Mouse (Mus musculus): ENCODE results near the gene C530025M09Rik. TPM values are rescaled to one million over a fixed set of nuclear protein-coding genes. Genes with fewer than 3 reads are reported as not detected.
A peak's percentile ranks its signal among the peaks of the same experiment; 100 is the strongest.

C530025M09Rik gene
- total RNA-seq (2021) = not detected
- long read RNA-seq, experiment 1 = 0 reads
- long read RNA-seq, experiment 2 = 0 reads

- intact Hi-C loops (cut with DNase I; ENCODE audit: low total_unique reads) = no loop called here
- peak; percentile 19 for DNase-seq
Observed at GRCm38 (mm10) chr2:149830536-149831458, at the start of gene C530025M09Rik. C530025M09Rik (minus strand) TSS chr2:149831213.

DNA sequence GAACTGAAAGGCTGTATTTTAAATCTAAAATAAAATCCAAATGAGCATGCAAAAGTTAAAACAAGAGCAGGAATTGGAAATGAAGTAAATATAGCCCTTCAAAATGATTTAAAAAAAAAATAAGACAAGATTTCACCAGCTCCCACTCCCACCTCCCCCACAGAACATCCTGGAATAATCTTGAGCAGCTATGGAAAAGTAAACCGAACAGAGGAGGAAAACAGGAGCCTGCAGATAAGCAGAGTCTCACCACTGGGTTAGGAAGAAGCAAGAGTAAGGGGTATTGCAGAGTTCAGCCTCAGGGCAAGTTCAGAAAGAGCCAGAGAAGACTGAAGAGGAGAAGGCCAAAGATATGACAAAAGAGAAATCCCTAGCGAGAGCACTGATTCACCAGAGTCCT lies 46.9 kb upstream of the C530025M09Rik start:
- intact Hi-C loops (cut with DNase I; ENCODE audit: low total_unique reads) = no loop called here
- no peak for DNase-seq

DNA sequence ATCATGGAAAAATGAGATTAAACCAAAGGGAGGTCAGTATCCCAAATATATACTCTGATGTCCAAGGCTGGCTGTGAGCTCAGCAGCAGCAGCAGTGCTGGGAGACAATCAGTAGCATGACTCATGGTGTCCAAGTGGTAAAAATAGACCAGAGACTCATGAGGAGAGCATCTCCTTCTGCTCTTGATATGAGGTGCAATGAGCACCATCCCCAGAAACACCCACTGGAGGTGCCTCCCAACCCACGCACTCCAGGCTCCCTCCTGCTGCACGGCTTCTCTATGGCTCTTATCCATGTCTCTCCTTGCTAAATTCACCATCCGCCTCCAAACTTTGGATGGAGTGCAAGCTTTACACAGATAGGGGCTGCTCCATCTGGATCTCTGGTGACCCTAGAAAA lies 42.3 kb upstream of the C530025M09Rik start:
- intact Hi-C loops (cut with DNase I; ENCODE audit: low total_unique reads) = no loop called here
- DNase-seq = no peak

DNA sequence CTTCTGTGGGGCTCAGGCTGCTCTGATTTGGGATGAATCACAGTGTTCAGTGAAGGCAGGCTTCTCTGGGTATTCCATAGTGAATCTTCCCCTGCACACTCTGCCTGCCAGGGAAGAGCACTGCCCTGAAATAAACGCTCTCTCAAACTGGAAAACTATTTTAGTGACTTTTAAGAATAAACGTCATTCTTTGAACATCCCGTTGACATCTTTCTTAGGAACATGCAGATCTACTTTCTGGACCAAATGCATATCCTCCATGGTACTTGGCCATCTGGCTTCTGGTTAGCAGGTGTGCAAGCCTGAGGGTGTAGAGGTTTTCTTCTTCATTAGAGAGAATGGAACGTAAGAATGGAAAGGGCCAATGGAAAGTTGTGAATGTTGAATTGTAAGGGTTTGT lies 41.5 kb upstream of the C530025M09Rik start:
- no peak for DNase-seq
- intact Hi-C loops (cut with DNase I; ENCODE audit: low total_unique reads) = no loop called here

GRCm38 (mm10) chr2:149870496-149870895 lies 39.5 kb upstream of the C530025M09Rik start:
- intact Hi-C loops (cut with DNase I; ENCODE audit: low total_unique reads) = no loop called here
- no peak for DNase-seq

- intact Hi-C loops (cut with DNase I; ENCODE audit: low total_unique reads) = no loop called here
- no peak for DNase-seq
Observed at GRCm38 (mm10) chr2:149865914-149866435, 35.0 kb upstream of the C530025M09Rik start.

DNA sequence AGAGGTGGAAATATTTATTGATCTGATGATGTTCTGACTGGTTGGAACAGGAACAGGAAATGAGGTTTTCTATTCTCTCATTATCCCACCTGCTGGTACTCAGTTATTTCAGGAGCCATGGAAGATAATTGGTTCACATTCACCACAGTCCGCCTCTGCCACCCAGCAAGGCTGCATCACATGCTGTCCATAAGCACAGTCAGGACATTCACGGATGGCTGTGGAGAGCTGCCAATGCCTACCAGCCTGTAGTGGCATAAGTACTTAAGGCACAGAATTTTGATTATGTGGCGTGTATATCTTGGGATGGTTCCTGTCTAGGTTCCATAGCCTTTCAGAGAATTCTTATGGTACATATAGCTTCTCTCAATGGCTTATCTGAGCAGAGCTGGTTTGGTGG lies 30.0 kb upstream of the C530025M09Rik start:
- intact Hi-C loops (cut with DNase I; ENCODE audit: low total_unique reads) = no loop called here
- DNase-seq = no peak

DNA sequence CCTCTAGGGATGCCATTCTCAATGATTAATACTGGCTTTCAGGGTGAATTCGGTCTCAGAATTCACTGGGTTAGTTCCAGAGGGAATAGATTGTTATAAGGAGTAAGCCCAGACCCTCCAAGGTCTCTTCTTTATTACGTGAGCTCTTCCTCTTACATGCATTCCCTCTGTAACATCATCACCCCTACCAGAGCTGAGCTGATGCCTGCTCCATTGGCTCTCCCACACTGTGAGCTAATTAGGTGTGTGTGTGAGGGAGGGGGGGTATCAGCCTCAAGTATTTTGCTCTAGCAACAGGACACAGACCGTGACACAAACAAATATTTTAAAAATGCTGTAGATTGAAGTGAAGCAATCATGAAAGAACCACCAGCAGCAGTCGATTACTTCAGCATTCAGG lies 17.8 kb upstream of the C530025M09Rik start:
- no peak for DNase-seq
- intact Hi-C loops (cut with DNase I; ENCODE audit: low total_unique reads) = no loop called here

GRCm38 (mm10) chr2:149844575-149844974 lies 13.6 kb upstream of the C530025M09Rik start:
- no peak for DNase-seq
- intact Hi-C loops (cut with DNase I; ENCODE audit: low total_unique reads) = no loop called here

DNA sequence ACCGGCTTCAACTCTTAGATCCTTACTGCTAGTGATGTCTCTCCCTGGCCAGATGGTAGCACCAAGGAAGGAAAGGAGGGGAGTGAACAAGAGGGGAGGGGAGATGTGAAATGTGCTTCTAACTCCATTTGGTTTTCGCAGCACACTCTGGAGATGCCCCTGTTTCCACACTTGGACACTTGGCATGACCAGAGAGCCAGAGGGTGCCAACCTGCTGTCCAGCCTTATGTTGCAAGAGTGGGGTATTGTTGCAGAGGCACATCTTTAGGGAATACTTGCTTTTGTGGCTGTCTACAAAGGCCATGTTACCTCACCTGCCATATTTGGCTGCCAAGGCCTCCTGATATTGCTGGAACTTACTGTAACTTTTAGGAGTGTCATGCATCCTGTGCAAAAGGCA lies 8.7 kb upstream of the C530025M09Rik start:
- intact Hi-C loops (cut with DNase I; ENCODE audit: low total_unique reads) = no loop called here
- DNase-seq = no peak

GRCm38 (mm10) chr2:149836471-149837135 lies 5.6 kb upstream of the C530025M09Rik start:
- intact Hi-C loops (cut with DNase I; ENCODE audit: low total_unique reads) = no loop called here
- no peak for DNase-seq

GRCm38 (mm10) chr2:149835091-149835490 lies 4.1 kb upstream of the C530025M09Rik start:
- no peak for DNase-seq
- intact Hi-C loops (cut with DNase I; ENCODE audit: low total_unique reads) = no loop called here

DNA sequence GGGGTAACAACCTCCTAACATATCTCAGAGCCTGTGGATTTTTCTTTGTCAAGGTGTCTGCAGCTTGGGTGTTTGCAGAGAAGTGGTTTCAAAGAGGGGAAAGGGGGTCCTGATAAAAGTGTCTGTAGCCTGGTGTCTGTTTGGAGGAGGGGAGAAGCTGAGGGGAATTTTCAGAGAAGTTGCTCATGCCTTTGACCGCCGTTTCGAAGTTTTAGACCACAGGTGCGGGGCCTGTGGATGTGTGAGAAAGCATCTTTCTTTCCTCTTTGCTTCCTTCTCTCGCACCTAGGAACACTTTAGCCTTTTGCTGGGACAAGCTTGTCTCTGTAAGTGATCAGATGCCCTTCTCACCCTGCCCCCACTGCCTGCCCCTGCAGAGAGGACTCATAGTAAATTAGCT lies 1.3 kb upstream of the C530025M09Rik start:
- intact Hi-C loops (cut with DNase I; ENCODE audit: low total_unique reads) = no loop called here
- DNase-seq = no peak

DNA sequence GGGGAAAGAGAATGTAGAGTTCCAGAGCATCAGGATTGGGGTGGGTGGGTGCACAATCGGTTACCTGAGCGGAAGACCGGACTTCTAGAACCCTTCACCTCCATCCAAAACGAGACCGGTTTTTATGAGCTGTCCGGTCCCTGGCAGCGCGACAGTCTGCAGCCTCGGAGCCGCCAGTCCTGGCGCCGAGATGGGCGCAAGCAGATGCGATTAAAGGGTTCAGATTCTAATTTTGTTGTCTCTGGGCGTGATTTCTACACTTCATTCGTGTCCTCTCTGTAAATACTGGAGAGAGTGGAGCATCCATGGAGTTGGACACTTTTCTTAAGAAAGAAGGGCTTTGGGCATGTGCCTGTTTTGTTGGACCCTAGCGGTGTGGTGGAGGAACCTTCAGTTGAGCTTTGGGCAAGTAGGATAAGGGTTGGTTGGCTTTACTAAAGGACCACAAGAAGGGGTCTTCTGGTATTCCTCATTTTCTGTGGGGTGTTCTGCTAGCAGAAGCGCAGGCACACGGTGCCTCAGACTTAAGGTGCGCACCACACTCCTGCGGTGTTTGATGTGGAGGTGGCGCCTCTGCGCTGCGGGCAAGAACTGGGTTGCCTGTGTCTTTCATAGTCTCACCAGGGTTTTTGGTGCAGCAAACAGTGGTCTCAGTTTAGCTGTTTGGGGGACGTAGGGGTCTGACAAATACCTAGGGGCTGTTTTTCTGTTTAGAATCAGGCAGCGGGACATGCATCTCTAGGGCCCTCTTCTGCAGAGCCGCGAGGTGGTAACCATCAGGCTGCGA lies 639 bp upstream of the C530025M09Rik start:
- intact Hi-C loops (cut with DNase I; ENCODE audit: low total_unique reads) = no loop called here
- DNase-seq = no peak

GRCm38 (mm10) chr2:149829955-149830535 lies 968 bp downstream of the C530025M09Rik start:
- DNase-seq = no peak
- intact Hi-C loops (cut with DNase I; ENCODE audit: low total_unique reads) = no loop called here

DNA sequence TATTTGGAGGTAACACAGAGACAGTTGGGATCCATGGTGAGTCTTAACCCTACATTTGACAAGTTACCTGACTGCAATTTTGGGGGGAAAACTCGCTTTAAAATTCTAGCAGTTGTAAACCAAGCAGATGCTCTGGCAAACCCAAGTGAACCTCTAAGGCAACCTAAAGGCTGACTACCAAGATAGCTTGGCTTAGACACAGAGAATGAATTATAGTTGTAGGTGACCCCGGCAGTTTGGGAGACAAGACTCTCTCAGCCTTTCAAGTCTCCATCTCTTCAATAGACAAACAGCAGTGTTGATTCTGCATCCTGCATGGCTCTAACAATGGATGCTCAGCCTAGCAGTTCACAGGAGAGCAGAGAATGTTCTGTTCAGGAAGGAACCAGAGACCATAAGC lies 2.1 kb downstream of the C530025M09Rik start, which contains the start of gene Syndig1:
Gene Syndig1 (plus strand): TSS at position 301 of the 400 bp plus-strand sequence.
- intact Hi-C loops (cut with DNase I; ENCODE audit: low total_unique reads) = no loop called here
- DNase-seq = no peak

- intact Hi-C loops (cut with DNase I; ENCODE audit: low total_unique reads) = no loop called here
Observed at GRCm38 (mm10) chr2:149820201-149820600, 10.8 kb downstream of the C530025M09Rik start.

DNA sequence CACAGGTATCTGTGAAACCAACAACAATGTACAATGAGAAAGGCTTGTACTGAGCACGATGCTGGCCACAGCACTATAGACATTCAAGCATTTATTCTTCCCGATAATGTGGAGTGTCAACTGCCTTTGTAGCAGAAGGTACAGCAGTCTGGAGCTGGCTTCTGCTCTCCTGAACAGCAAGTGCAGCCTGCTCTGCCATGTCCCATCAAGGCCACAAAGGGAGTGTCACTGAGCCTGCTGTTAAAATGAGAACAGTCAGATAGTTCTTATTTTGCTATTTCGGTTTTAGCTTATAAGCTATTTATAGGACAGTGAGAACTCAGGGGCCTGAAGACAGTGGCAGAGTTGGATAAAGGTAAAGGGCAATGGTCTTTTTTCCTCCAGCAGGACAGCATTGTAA lies 11.3 kb downstream of the C530025M09Rik start:
- no peak for DNase-seq
- intact Hi-C loops (cut with DNase I; ENCODE audit: low total_unique reads) = no loop called here

More at GRCm38 (mm10) chr2:149820201-149820600, 10.8 kb downstream of the C530025M09Rik start:
- DNase-seq = no peak

DNA sequence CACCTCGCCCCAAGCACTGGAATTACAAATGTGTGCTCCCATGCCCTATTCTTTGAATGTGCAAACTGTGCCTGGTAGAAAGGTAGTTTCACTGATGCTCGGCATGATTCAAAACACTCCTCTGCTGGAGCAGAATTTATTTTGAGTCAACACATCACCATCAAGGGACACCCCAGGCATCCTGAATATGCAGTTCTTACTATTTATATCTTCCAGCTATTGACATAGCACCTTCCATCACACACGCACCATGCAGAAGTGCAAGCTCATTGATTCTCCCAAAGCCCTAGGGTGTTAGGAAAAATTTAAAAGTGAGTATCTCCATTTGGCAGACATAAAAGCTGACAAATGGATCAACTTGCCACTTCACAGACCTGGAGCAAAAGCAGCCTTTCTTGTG lies 12.6 kb downstream of the C530025M09Rik start:
- no peak for DNase-seq
- intact Hi-C loops (cut with DNase I; ENCODE audit: low total_unique reads) = no loop called here

Data from gastrocnemius, postnatal 14 days (tissue).